Mouse (Mus musculus) stomach, postnatal 0 days (tissue): ENCODE measurements around the gene Acvr2a.

Experiments used
- CTCF ChIP-seq: IDR thresholded peaks from 2 replicates; pipeline ENCODE4 v1.5.1; 2016; ENCODE audit warnings: antibody characterized with exemption, low read depth, mild to moderate bottlenecking, moderate library complexity
- EP300 ChIP-seq: optimal IDR thresholded peaks from 2 replicates; pipeline ENCODE3; 2016; ENCODE audit warnings: antibody characterized with exemption

DNA sequence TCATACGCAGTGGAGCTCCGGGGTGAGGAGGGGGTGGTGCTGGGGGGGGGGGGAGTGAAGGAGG, 136.2 kb downstream of the Acvr2a start, which contains the start of gene Orc4:
- no peak for TF ChIP-seq CTCF
- no peak for TF ChIP-seq EP300
